Mouse (Mus musculus): Measurements from ENCODE around the gene Scrn2.

DNA sequence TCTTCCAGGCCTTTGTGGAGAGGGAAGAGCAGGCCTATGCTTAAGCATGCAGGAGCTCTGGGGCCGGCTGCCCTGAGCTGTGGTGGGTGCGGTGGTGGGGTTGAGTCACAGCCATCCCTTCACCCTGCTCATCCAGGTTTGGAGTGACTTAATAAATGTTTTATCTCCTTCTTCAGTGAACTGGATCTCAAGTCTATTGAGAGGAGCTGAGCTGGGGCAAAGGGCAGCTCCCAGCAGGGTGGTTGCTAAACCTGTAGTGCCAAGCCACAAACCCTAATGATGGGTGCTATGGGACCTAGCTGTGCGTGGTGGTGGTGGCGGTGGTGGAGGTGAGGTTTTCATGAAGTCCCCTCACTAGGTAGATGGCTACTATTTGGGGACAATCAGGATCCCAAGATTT lies 4.0 kb downstream of the Scrn2 start:
- TF ChIP-seq BHLHE40 (IDR thresholded peaks at IDR 0.05; ENCODE audit: borderline replicate concordance, low read depth, low read length) (no peak), EP300 (IDR thresholded peaks at IDR 0.05; ENCODE audit: low read depth in 1 of 2, low read length in 2 of 2) (no peak), POLR2A (IDR thresholded peaks at IDR 0.05; ENCODE audit: control insufficient read depth in 1 of 2, insufficient read depth in 1 of 2, low read depth in 1 of 2, low read length in 2 of 2, poor library complexity in 1 of 2) (no peak), GABPA (IDR thresholded peaks at IDR 0.05; ENCODE audit: low read depth, low read length) (no peak)

Data from MEL (cell line).